Mouse (Mus musculus): ENCODE results near the gene Flvcr1. TPM values are rescaled to one million over a fixed set of nuclear protein-coding genes. Genes with fewer than 3 reads are reported as not detected.

Gene Flvcr1
- total RNA-seq, 2 experiments from 2014 or later = 9.3 to 14.5 TPM

- no peak for DNase-seq
- intact Hi-C loops (cut with DNase I; ENCODE audit: low total_unique reads) = no loop called here
Observed at GRCm38 (mm10) chr1:191000686-191001085, 25.3 kb downstream of the Flvcr1 start.

- no peak for DNase-seq
- intact Hi-C loops (cut with DNase I; ENCODE audit: low total_unique reads) = no loop called here
Observed at GRCm38 (mm10) chr1:190998027-190998426, 27.9 kb downstream of the Flvcr1 start.

DNA sequence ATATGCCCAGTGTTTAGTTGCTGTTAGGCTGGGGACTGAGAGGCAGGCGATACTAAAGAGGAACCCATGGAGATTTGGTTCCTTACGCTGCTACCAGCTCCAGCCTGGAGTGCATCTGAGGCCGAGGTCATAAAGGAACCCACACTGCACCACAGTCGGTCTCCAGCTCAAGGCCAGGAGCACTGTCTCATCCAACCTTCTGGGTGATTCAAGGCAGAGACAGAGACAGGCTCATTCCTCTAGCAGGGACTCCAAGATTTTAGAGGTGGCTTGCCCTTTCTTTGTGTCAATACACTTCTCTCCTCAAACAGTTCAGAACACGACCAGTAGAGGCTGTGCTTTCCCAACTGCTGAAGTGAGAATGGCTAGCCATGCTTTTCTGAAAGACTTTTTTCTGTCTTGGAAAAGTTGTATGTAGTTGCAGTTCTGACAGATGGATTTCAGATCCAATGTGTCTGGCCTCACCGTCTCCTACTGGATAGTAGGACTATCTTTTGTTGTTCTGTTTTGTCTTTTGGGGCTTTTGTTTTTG, 29.5 kb downstream of the Flvcr1 start:
- intact Hi-C loops (cut with DNase I; ENCODE audit: low total_unique reads) = no loop called here
- DNase-seq = no peak

DNA sequence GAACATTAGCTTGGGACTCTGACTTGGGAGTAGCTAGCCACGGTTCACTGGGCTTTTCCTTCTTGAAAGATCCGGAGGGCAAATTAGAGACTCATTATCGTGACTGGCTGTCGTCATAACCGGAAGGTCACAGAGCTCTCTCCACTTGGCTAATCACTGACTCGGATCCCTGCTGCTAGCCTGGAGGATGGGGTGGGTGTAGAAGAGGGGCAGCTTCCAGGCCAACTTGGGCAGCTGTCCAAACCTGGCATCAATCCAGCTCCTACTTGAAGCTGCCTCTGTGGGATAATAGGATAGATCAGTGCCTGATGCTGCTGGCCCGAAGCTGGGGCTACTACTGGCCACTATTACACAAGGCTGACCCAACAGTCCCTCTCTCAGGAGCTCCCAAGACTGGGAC, 30.4 kb downstream of the Flvcr1 start:
- peak; percentile 62 for DNase-seq
- intact Hi-C loops (cut with DNase I; ENCODE audit: low total_unique reads) = no loop called here

GRCm38 (mm10) chr1:190989437-190990082, 36.4 kb downstream of the Flvcr1 start:
- DNase-seq = no peak
- intact Hi-C loops (cut with DNase I; ENCODE audit: low total_unique reads) = loop anchor here (5.0 kb wide), 1 partner anchor 32 kb away; no protein-coding TSS in a partner anchor

- intact Hi-C loops (cut with DNase I; ENCODE audit: low total_unique reads) = no loop called here
- DNase-seq = no peak
Observed at GRCm38 (mm10) chr1:190981412-190981811, 44.5 kb downstream of the Flvcr1 start.

- intact Hi-C loops (cut with DNase I; ENCODE audit: low total_unique reads) = no loop called here
- DNase-seq = no peak
Observed at GRCm38 (mm10) chr1:190980470-190980869, 45.5 kb downstream of the Flvcr1 start.

DNA sequence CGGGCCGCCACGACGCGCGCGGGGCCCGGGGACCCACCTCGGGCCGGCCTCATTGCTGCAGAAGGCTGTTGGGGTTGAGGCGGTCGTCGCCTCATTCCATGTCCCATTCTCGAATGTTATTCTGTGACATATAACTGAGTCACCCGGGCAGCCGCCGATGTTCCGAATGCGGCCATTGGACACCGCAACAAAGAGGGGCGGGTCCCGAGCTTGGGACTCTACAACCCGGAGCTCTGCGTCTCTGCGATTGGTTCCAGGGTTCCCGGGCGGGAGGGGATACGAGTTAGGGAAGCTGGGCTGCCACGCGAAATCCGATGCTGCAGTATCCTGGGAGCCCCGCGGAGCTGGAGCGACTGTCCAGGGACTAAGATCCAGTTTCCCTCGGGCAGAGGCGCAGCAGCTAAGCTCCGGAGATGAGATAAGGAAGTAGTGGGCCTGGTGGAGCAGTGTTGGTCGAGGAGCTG, 46.8 kb downstream of the Flvcr1 start, which contains the start of gene Vash2:
TSS of gene Vash2 (minus strand) at position 197 of the 464 bp plus-strand sequence.
- intact Hi-C loops (cut with DNase I; ENCODE audit: low total_unique reads) = no loop called here
- DNase-seq = peak; percentile 92

GRCm38 (mm10) chr1:190978511-190979073, 47.4 kb downstream of the Flvcr1 start:
- intact Hi-C loops (cut with DNase I; ENCODE audit: low total_unique reads) = no loop called here
- DNase-seq = peak; percentile 38

DNA sequence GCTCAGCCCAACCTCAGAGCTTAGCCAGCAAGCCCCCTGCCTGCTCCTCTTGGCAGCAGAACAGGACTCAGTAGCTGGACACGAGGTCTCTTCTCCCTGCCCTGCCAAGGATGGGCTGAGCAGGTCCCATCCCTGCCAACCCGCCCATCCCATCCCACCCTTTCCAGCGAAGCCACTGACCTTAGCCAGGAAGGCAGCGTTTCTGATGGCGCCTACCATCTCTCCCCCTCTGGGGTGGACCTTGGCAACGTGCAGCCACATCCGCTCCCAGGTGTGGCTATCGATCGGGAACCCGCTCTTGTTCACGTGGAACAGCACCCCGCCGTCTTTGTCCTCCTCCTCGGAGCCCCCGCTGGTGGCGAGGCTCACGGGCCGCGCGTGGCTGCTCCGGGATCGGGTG, 48.0 kb downstream of the Flvcr1 start:
- intact Hi-C loops (cut with DNase I; ENCODE audit: low total_unique reads) = no loop called here
- no peak for DNase-seq

DNA sequence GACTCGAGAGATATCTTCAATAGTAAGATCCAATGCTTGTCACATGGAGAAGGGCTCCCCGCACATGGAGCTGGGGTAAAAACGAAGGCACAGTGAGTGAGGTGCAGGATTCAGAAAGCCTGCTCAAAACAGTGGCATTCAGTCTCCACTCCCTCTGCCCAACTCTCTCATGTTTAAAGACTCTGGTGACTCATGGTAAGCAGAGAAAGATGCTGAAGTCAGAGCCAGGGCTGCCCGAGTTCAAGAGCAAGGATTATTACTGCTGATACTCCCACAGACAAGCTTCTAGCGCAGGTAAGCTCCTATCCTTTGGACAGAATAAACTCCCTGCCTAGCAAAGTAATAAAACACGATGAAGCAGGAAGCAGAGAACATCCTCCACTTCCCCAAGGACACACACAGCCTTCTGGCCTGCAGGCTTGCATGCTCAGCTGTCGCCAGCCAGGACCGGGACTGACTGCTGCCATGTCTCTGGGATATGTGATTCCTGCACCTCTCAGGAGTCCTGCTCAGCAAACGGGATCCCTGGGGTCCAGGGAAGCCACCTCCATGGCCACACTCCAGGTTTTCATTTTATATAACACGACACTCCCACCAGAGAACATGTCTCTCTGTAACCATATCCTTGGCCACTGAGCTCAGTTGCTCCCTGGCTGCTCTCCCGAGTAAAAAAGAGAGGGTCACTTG, 48.9 kb downstream of the Flvcr1 start:
- DNase-seq = peak; percentile 36
- intact Hi-C loops (cut with DNase I; ENCODE audit: low total_unique reads) = no loop called here

- intact Hi-C loops (cut with DNase I; ENCODE audit: low total_unique reads) = no loop called here
- DNase-seq = no peak
Observed at GRCm38 (mm10) chr1:190974833-190975232, 51.1 kb downstream of the Flvcr1 start.

DNA sequence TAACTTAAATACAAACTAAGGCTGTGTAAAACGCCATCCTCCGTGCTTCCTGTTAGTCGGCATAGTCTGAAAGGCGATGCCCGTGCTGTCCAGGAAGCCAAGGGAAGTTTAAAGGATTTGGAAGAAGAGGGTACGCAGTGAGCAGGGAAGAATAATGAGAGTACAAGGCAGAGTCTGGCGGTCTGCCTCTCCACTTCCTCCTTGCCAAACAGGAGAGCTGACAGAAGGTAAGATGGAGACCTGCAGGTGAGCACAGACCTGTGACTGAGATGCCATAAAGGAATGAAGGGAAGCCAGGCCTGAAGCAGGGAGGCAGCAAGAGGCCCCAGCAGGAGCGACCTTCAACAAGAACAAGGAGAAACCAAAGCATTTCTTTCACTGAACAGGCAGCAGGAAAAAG, 51.8 kb downstream of the Flvcr1 start:
- intact Hi-C loops (cut with DNase I; ENCODE audit: low total_unique reads) = no loop called here
- no peak for DNase-seq

GRCm38 (mm10) chr1:190972612-190973192, 53.3 kb downstream of the Flvcr1 start:
- peak; percentile 75 for DNase-seq
- intact Hi-C loops (cut with DNase I; ENCODE audit: low total_unique reads) = no loop called here

DNA sequence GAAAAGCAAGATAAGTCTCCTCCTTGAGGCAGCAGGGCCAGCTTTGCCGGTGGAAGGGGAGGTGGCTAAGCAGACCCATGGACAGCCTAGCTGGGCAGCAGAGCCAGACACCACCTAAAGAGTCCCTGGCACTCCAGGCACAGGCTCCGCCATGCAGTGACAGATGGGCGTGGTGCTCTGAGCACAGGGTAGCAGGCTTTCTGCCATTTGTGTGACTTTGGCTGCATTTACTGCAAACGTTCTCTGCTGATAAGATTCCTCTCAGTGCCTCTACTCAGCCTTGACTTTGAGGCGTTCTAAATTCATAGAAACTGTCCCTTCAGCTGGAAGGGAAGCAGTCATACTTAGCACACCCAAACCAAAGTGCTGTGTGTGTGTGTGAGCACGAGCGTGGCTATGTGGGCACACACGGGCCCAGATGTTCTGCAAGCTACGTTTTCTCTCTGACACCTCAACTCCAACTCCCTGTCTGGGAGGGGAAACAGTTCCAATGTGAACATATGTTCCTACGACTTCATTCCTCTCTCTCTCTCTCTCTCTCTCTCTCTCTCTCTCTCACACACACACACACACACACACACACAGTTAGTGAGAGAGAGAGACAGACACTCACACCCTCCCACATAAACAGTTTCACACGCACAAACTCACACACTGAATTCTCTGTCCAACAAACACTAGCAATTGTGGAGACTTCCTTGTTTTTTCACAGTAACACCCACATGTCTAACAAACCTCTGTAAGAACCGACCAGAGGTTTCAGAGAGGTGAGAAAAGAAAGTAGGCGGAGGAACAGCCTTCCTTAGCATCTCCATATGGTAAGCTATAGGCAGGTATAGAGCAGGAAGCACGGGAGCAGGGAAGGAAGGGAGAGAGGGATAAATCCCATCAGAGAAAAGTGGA, 54.0 kb downstream of the Flvcr1 start:
- DNase-seq = no peak
- intact Hi-C loops (cut with DNase I; ENCODE audit: low total_unique reads) = no loop called here

GRCm38 (mm10) chr1:190968010-190968409, 57.9 kb downstream of the Flvcr1 start:
- DNase-seq = no peak
- intact Hi-C loops (cut with DNase I; ENCODE audit: low total_unique reads) = no loop called here

- no peak for DNase-seq
- intact Hi-C loops (cut with DNase I; ENCODE audit: low total_unique reads) = no loop called here
Observed at GRCm38 (mm10) chr1:190964992-190965780, 60.8 kb downstream of the Flvcr1 start.

DNA sequence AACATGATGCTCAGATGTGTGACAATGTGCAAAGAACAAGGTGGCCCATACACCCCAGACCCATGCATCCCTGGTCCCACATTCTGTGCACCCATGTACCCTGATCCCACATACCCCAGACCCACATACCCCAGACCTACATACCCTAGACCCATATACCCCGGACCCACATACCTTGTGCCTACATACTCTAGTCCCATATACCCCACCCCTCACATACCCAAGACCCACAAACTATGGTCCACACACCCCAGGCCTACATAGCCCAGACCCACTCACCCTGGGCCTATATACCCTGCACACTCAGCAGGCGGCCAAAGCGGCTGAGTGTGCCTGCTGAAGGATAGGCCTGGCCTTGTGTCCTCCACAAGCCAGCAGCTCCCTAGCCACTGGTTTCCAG, 63.2 kb downstream of the Flvcr1 start:
- intact Hi-C loops (cut with DNase I; ENCODE audit: low total_unique reads) = no loop called here
- no peak for DNase-seq
